12 mouse cellular contexts compared by ENCODE assay signal in genomic region chr2:30356266-30356665, GRCm38 (mm10). TPM values are rescaled to one million over a fixed set of nuclear protein-coding genes. Genes with fewer than 3 reads are reported as not detected.
DNase-seq lines count a peak whose midpoint lies in the region; ATAC-seq lines count a peak whose summit lies in the region.
"Had no signal": no experiment of that assay in that cellular context is flagged by ENCODE, and none has a peak within 500 bp of the region (broad histone marks: within the 10 kb centered on the region; RNA-seq: fewer than 3 reads in every experiment).

No protein-coding gene starts in this region.

- H3K4me3 ChIP-seq in heart, embryonic 13.5 days: no peak overlapping the region
- H3K4me3 ChIP-seq in liver, embryonic 13.5 days (replicated peaks): no peak overlapping the region
- no peak overlapping the region for H3K4me3 ChIP-seq in liver, embryonic 11.5 days (ENCODE audit: low read depth, low read length)
- no peak overlapping the region for H3K4me3 ChIP-seq in embryonic facial prominence, embryonic 13.5 days
- H3K4me3 ChIP-seq: embryonic facial prominence, embryonic 15.5 days; forebrain, embryonic 13.5 days had no signal

- peak; percentile 45 to 58 for DNase-seq in adrenal gland, adult (ENCODE audit: inconsistent age in 2 of 2, low spot score in 1 of 2)
- DNase-seq in adrenal gland, adult 8-10 months: no peak
- DNase-seq in heart, postnatal 25 days (ENCODE audit: low spot score): no peak
- DNase-seq in liver, embryonic 13.5 days: no peak
- DNase-seq in liver, embryonic 11.5 days (ENCODE audit: low spot score): no peak
- DNase-seq in thymus, adult 18-20 months: no peak
- DNase-seq: kidney, adult 9 months; liver, postnatal 0 days had no signal

- peak overlapping the region; percentile 79 for H3K27ac ChIP-seq in heart, embryonic 13.5 days (replicated peaks)
- no peak overlapping the region for H3K27ac ChIP-seq in liver, embryonic 13.5 days
- H3K27ac ChIP-seq in liver, embryonic 11.5 days (ENCODE audit: low read depth, low read length): no peak overlapping the region
- H3K27ac ChIP-seq in embryonic facial prominence, embryonic 13.5 days: 0 out of 2 replicates have a peak overlapping the region, but pooled peaks have one; percentile 8
- H3K27ac ChIP-seq: embryonic facial prominence, embryonic 15.5 days; forebrain, embryonic 13.5 days had no signal

- peaks cover 33% of the 10 kb centered on the region for H3K36me3 ChIP-seq in heart, embryonic 13.5 days
- peaks cover 10% of the 10 kb centered on the region for H3K36me3 ChIP-seq in liver, embryonic 13.5 days
- H3K36me3 ChIP-seq in liver, embryonic 11.5 days (ENCODE audit: control insufficient read depth, insufficient read depth, low read length): no peaks in the 10 kb centered on the region; the same call in 1 of the 2 replicates
- H3K36me3 ChIP-seq in embryonic facial prominence, embryonic 13.5 days: peaks cover 35% of the 10 kb centered on the region

- no peaks in the 10 kb centered on the region for H3K27me3 ChIP-seq in heart, embryonic 13.5 days (replicated peaks)
- no peaks in the 10 kb centered on the region for H3K27me3 ChIP-seq in liver, embryonic 13.5 days
- no peaks in the 10 kb centered on the region for H3K27me3 ChIP-seq in liver, embryonic 11.5 days (replicated peaks; ENCODE audit: control insufficient read depth, insufficient read depth, low read length)
- no peaks in the 10 kb centered on the region for H3K27me3 ChIP-seq in embryonic facial prominence, embryonic 13.5 days
- H3K27me3 ChIP-seq: embryonic facial prominence, embryonic 15.5 days; forebrain, embryonic 13.5 days had no signal

- ATAC-seq in heart, embryonic 13.5 days (ENCODE audit: extremely low read depth, insufficient number of reproducible peaks, low FRiP score, low TSS enrichment): no peak
- ATAC-seq in liver, embryonic 13.5 days (ENCODE audit: low read depth): no peak
- ATAC-seq in liver, embryonic 11.5 days (replicated peaks; ENCODE audit: low FRiP score): no peak
- no peak for ATAC-seq in embryonic facial prominence, embryonic 13.5 days (ENCODE audit: insufficient number of reproducible peaks, insufficient read depth, low FRiP score, low TSS enrichment, low read depth)
- ATAC-seq: forebrain, embryonic 13.5 days; liver, postnatal 0 days had no signal

- peaks cover 44% of the 10 kb centered on the region for H3K4me1 ChIP-seq in heart, embryonic 13.5 days
- H3K4me1 ChIP-seq in liver, embryonic 13.5 days (replicated peaks): peaks cover 38% of the 10 kb centered on the region
- peaks cover 21% of the 10 kb centered on the region for H3K4me1 ChIP-seq in liver, embryonic 11.5 days (replicated peaks; ENCODE audit: control insufficient read depth, insufficient read depth, low read length)
- peaks cover 24% of the 10 kb centered on the region for H3K4me1 ChIP-seq in embryonic facial prominence, embryonic 13.5 days

- peak overlapping the region; percentile 79 for H3K4me2 ChIP-seq in heart, embryonic 13.5 days
- no peak overlapping the region for H3K4me2 ChIP-seq in liver, embryonic 13.5 days
- no peak overlapping the region for H3K4me2 ChIP-seq in liver, embryonic 11.5 days
- H3K4me2 ChIP-seq in embryonic facial prominence, embryonic 13.5 days: no peak overlapping the region
- H3K4me2 ChIP-seq: embryonic facial prominence, embryonic 15.5 days; forebrain, embryonic 13.5 days had no signal

- no peaks in the 10 kb centered on the region for H3K9me3 ChIP-seq in heart, embryonic 13.5 days
- H3K9me3 ChIP-seq in liver, embryonic 13.5 days (replicated peaks): no peaks in the 10 kb centered on the region
- no peaks in the 10 kb centered on the region for H3K9me3 ChIP-seq in liver, embryonic 11.5 days (ENCODE audit: control insufficient read depth, low read length)
- no peaks in the 10 kb centered on the region for H3K9me3 ChIP-seq in embryonic facial prominence, embryonic 13.5 days
- H3K9me3 ChIP-seq: embryonic facial prominence, embryonic 15.5 days; forebrain, embryonic 13.5 days had no signal

- WGBS in heart, embryonic 13.5 days: 43% methylated on average over 4 of the region's 4 CpGs
- WGBS in liver, embryonic 13.5 days (ENCODE audit: insufficient replicate concordance): 57% methylated on average over 4 of the region's 4 CpGs
- 47% methylated on average over 4 of the region's 4 CpGs for WGBS in liver, embryonic 11.5 days
- WGBS in embryonic facial prominence, embryonic 13.5 days: 52% methylated on average over 4 of the region's 4 CpGs

- H3K9ac ChIP-seq in heart, embryonic 13.5 days: peak overlapping the region; percentile 88
- H3K9ac ChIP-seq in liver, embryonic 13.5 days: peak overlapping the region; percentile 33; the same call in 1 of the 2 replicates
- H3K9ac ChIP-seq in liver, embryonic 11.5 days (ENCODE audit: low read depth, low read length): no peak overlapping the region
- H3K9ac ChIP-seq in embryonic facial prominence, embryonic 13.5 days: 0 out of 2 replicates have a peak overlapping the region, but pooled peaks have one; percentile 27
- H3K9ac ChIP-seq: embryonic facial prominence, embryonic 15.5 days; liver, postnatal 0 days had no signal

- intact Hi-C loops in heart, postnatal 25 days (cut with DNase I): no loop called here

RNA-seq across cellular contexts. Expression of gene Sh3glb2, which starts 2.9 kb away (rescaled TPM):
- total RNA-seq in adrenal gland, adult 8-10 months (2022): 100 to 1,000 TPM in 2 of 4 experiments, 10 to 100 TPM in 2; 85.4 to 115 (median 101) TPM
- 122 and 124 TPM in 2 replicates for polyA plus RNA-seq in heart, embryonic 13.5 days (2015; fragmentation: Nextera tagmentation; extraction: Ambion mirVana)
- 10 to 100 TPM; 39.7 to 40.3 TPM for total RNA-seq in heart, postnatal 25 days (2021)
- polyA plus RNA-seq in liver, embryonic 13.5 days (2015; fragmentation: Nextera tagmentation; extraction: Ambion mirVana): 20.9 and 21.3 TPM in 2 replicates
- polyA plus RNA-seq in liver, embryonic 11.5 days (2014; fragmentation: Nextera tagmentation; extraction: Ambion mirVana): 44.0 and 48.9 TPM in 2 replicates
- 84.8 and 85.8 TPM in 2 replicates for polyA plus RNA-seq in embryonic facial prominence, embryonic 13.5 days (2015; fragmentation: Nextera tagmentation; extraction: Ambion mirVana)

RNA-seq across cellular contexts. Expression of gene Miga2, which starts 7.8 kb away (rescaled TPM):
- 100 to 1,000 TPM in 1 of 4 experiments, 10 to 100 TPM in 3; 80.6 to 104 (median 91.1) TPM for total RNA-seq in adrenal gland, adult 8-10 months (2022)
- polyA plus RNA-seq in heart, embryonic 13.5 days (2015; fragmentation: Nextera tagmentation; extraction: Ambion mirVana): 28.9 and 31.4 TPM in 2 replicates
- total RNA-seq in heart, postnatal 25 days (2021): 10 to 100 TPM; 68.5 to 74.0 TPM
- polyA plus RNA-seq in liver, embryonic 13.5 days (2015; fragmentation: Nextera tagmentation; extraction: Ambion mirVana): 8.5 and 10.0 TPM in 2 replicates
- polyA plus RNA-seq in liver, embryonic 11.5 days (2014; fragmentation: Nextera tagmentation; extraction: Ambion mirVana): 19.7 and 21.2 TPM in 2 replicates
- 23.9 and 27.7 TPM in 2 replicates for polyA plus RNA-seq in embryonic facial prominence, embryonic 13.5 days (2015; fragmentation: Nextera tagmentation; extraction: Ambion mirVana)

RNA-seq across cellular contexts. Expression of gene Dolpp1, which starts 35.8 kb away (rescaled TPM):
- total RNA-seq in adrenal gland, adult 8-10 months (2022): 10 to 100 TPM; 18.0 to 24.2 (median 19.8) TPM
- polyA plus RNA-seq in heart, embryonic 13.5 days (2015; fragmentation: Nextera tagmentation; extraction: Ambion mirVana): 18.8 and 23.2 TPM in 2 replicates
- 10 to 100 TPM in 1 of 2 experiments, 1 to 10 TPM in 1; 8.3 to 10.4 TPM for total RNA-seq in heart, postnatal 25 days (2021)
- polyA plus RNA-seq in liver, embryonic 13.5 days (2015; fragmentation: Nextera tagmentation; extraction: Ambion mirVana): 20.3 and 21.3 TPM in 2 replicates
- 37.6 and 39.9 TPM in 2 replicates for polyA plus RNA-seq in liver, embryonic 11.5 days (2014; fragmentation: Nextera tagmentation; extraction: Ambion mirVana)
- 31.9 and 34.9 TPM in 2 replicates for polyA plus RNA-seq in embryonic facial prominence, embryonic 13.5 days (2015; fragmentation: Nextera tagmentation; extraction: Ambion mirVana)

RNA-seq across cellular contexts. Expression of gene Crat, which starts 59.3 kb away (rescaled TPM):
- 100 to 1,000 TPM in 1 of 4 experiments, 10 to 100 TPM in 3; 59.0 to 122 (median 95.3) TPM for total RNA-seq in adrenal gland, adult 8-10 months (2022)
- 74.5 and 76.8 TPM in 2 replicates for polyA plus RNA-seq in heart, embryonic 13.5 days (2015; fragmentation: Nextera tagmentation; extraction: Ambion mirVana)
- 100 to 1,000 TPM; 433 to 486 TPM for total RNA-seq in heart, postnatal 25 days (2021)
- polyA plus RNA-seq in liver, embryonic 13.5 days (2015; fragmentation: Nextera tagmentation; extraction: Ambion mirVana): 20.5 and 23.9 TPM in 2 replicates
- polyA plus RNA-seq in liver, embryonic 11.5 days (2014; fragmentation: Nextera tagmentation; extraction: Ambion mirVana): 26.1 and 38.3 TPM in 2 replicates
- 22.5 and 25.0 TPM in 2 replicates for polyA plus RNA-seq in embryonic facial prominence, embryonic 13.5 days (2015; fragmentation: Nextera tagmentation; extraction: Ambion mirVana)

RNA-seq across cellular contexts. Expression of gene Ptpa, which starts 59.6 kb away (rescaled TPM):
- total RNA-seq in adrenal gland, adult 8-10 months (2022): 100 to 1,000 TPM; 135 to 153 (median 141) TPM
- 100.0 and 109 TPM in 2 replicates for polyA plus RNA-seq in heart, embryonic 13.5 days (2015; fragmentation: Nextera tagmentation; extraction: Ambion mirVana)
- 10 to 100 TPM; 91.2 to 92.3 TPM for total RNA-seq in heart, postnatal 25 days (2021)
- 142 and 147 TPM in 2 replicates for polyA plus RNA-seq in liver, embryonic 13.5 days (2015; fragmentation: Nextera tagmentation; extraction: Ambion mirVana)
- polyA plus RNA-seq in liver, embryonic 11.5 days (2014; fragmentation: Nextera tagmentation; extraction: Ambion mirVana): 124 and 135 TPM in 2 replicates
- polyA plus RNA-seq in embryonic facial prominence, embryonic 13.5 days (2015; fragmentation: Nextera tagmentation; extraction: Ambion mirVana): 150 and 163 TPM in 2 replicates

Comparison
In these comparisons a context has a peak if more than half of its experiments do, and no peak if none do; other contexts are left out.
1. DNase-seq: peak in adrenal gland, adult (2 of 2); none in adrenal gland, adult 8-10 months (single experiment), heart, postnatal 25 days (single experiment), liver, embryonic 13.5 days (single experiment), liver, embryonic 11.5 days (single experiment) and thymus, adult 18-20 months (0 of 2).
2. H3K27ac ChIP-seq: peak in heart, embryonic 13.5 days (single experiment) and embryonic facial prominence, embryonic 13.5 days (single experiment); none in liver, embryonic 13.5 days (single experiment) and liver, embryonic 11.5 days (single experiment).